Mouse (Mus musculus) gastrocnemius, adult 2 months (tissue): ENCODE results near the gene Cpsf6. TPM values are rescaled to one million over a fixed set of nuclear protein-coding genes. Genes with fewer than 3 reads are reported as not detected.
A peak's percentile ranks its signal among the peaks of the same experiment; 100 is the strongest.
"Not testable (repeated sequence)": the region's sequence is repeated elsewhere in the genome, so short reads cannot be mapped to it uniquely, and the experiment has no call there.

Experiments
- DNase-seq: peaks from one replicate; pipeline ENCODE4 v3.0.0; 2022
- H3K27ac ChIP-seq: fragments of 200-600 bp; 2 replicates; pipeline ENCODE4 v1.8.1; 2022; ENCODE audit warnings: mild to moderate bottlenecking
- H3K4me3 ChIP-seq: fragments of 200-600 bp; 2 replicates; pipeline ENCODE4 v1.8.1; 2022; ENCODE audit warnings: mild to moderate bottlenecking, moderate library complexity
- CTCF ChIP-seq: fragments of 200-600 bp; IDR thresholded peaks from 2 replicates; pipeline ENCODE4 v1.8.1; 2022; ENCODE audit warnings: antibody characterized with exemption, mild to moderate bottlenecking, moderate library complexity
- intact Hi-C: fragments of 180-260 bp; cut with DNase I; formaldehyde crosslinking; loops from one replicate; pipeline ENCODE4 v1.15.1; 2025
- total RNA-seq, 2 experiments: library from RNA; stranded (reverse); gene quantifications; 2 replicates each; pipeline ENCODE4 v1.2.3; 2021

The Cpsf6 gene
- total RNA-seq, 2 experiments from 2014 or later, result 21.8 to 26.0 TPM

GRCm38 (mm10) chr10:117393196-117393890 lies 13.5 kb upstream of the Cpsf6 start:
- intact Hi-C loops, result no loop called here
- DNase-seq, result peak; percentile 26
- no peak for TF ChIP-seq CTCF
- H3K4me3 ChIP-seq, result peak overlapping the region; percentile 76
- peak overlapping the region; percentile 62 for H3K27ac ChIP-seq

GRCm38 (mm10) chr10:117392832-117393195 lies 13.0 kb upstream of the Cpsf6 start:
- Histone ChIP-seq H3K27ac (peak overlapping the region; percentile 62; the same call in 1 of the 2 replicates), H3K4me3 (peak overlapping the region; percentile 76)
- no peak for DNase-seq
- intact Hi-C loops, result no loop called here
- no peak for TF ChIP-seq CTCF

DNA sequence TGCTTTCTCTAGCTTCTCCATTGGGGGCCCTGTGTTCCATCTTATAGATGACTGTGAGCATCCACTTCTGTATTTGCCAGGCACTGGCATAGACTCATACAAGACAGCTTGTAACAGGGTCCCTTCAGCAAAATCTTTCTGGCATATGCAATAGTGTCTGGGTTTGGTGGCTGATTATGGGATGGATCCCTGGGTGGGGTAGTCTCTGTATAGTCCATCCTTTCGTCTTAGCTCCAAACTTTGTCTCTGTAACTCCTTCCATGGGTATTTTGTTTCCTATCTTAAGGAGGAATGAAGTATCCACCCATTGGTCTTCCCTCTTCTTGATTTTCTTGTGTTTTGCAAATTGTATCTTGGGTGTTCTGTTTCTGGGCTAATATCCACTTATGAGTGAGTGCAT lies 12.6 kb upstream of the Cpsf6 start:
- DNase-seq, H3K4me3 ChIP-seq, intact Hi-C loops, H3K27ac ChIP-seq: not testable (repeated sequence)

DNA sequence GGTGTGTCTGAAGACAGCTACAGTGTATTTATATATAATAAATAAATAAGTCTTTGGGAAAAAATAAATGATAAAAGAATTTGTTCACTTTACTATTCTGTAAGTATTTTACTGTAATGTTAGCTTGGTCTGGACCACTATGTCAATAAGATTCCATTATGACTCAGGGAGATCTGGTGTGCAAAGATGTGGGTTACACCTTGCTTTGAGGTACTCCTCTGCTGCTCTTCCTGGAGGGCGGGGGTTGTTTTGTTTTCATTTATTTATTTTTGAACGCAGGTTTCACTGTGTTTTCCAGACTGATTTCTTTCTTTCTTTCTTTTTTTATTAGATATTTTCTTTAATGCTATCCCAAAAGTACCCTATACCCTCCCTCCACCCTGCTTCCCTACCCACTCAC lies 12.0 kb upstream of the Cpsf6 start:
- H3K4me3 ChIP-seq, result no peak overlapping the region
- TF ChIP-seq CTCF, result no peak
- intact Hi-C loops, result no loop called here
- DNase-seq, result no peak
- no peak overlapping the region for H3K27ac ChIP-seq

- no peak overlapping the region for H3K4me3 ChIP-seq
- intact Hi-C loops, result no loop called here
- H3K27ac ChIP-seq, result no peak overlapping the region
- no peak for DNase-seq
- no peak for TF ChIP-seq CTCF
These were observed 11.2 kb upstream of the Cpsf6 start for GRCm38 (mm10) chr10:117391057-117391456.

GRCm38 (mm10) chr10:117389904-117390875 lies 10.4 kb upstream of the Cpsf6 start:
- no peak overlapping the region for H3K4me3 ChIP-seq
- no peak for DNase-seq
- no peak for TF ChIP-seq CTCF
- intact Hi-C loops, result no loop called here
- no peak overlapping the region for H3K27ac ChIP-seq

DNA sequence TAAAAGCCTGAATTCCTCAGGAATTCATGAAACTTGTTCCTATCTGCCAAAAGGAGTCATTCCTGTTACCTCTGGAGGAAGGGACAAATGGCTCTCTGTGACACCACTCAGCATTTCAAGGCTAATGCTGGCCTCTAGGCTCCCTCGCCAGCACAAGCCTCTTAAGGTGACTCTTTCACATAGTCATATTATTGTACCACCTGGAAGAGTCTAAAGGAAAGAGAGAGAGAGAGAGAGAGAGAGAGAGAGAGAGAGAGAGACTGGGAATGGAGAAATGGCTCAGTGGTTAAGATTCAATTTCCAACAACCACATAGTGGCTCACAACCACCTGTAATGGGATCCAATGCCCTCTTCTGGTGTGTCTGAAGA lies 9.5 kb upstream of the Cpsf6 start:
- Histone ChIP-seq H3K27ac (no peak overlapping the region), H3K4me3 (no peak overlapping the region)
- intact Hi-C loops, result no loop called here
- TF ChIP-seq CTCF, result no peak
- no peak for DNase-seq

DNA sequence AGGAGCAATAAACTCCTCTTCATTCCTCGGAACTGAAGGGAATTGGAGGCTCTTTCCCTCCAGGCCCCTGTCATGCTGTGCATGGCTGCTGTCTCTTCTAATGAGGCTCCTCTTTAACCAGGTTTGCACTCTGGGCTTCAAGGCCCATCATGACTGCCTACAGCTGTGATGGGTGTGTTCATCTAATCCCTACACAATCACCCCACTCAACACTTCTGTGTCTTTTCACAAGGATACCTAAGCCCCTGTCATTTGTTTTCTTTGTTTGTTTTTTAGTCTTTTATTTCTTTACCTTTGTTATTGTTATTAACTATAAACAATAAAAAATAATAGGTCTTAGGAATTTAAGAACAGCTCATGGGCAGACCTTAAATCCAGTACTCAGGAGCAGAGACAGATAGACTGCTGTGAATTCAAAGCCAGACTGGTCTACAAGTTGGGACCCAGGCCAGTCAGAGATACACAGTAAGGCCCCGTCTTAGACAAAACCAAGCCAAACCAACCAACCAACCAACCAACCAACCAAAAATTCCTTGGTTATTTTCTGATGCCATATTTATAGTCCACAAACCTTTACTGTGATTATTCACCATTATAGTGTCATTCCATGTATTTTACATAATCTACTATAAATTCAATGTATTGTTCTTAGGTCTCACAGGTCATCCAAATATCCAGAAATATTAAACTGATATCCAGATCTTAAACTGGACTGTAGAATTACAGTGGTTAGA lies 9.0 kb upstream of the Cpsf6 start:
- H3K4me3 ChIP-seq, result no peak overlapping the region
- TF ChIP-seq CTCF, result no peak
- H3K27ac ChIP-seq, result no peak overlapping the region
- intact Hi-C loops, result no loop called here
- no peak for DNase-seq

DNA sequence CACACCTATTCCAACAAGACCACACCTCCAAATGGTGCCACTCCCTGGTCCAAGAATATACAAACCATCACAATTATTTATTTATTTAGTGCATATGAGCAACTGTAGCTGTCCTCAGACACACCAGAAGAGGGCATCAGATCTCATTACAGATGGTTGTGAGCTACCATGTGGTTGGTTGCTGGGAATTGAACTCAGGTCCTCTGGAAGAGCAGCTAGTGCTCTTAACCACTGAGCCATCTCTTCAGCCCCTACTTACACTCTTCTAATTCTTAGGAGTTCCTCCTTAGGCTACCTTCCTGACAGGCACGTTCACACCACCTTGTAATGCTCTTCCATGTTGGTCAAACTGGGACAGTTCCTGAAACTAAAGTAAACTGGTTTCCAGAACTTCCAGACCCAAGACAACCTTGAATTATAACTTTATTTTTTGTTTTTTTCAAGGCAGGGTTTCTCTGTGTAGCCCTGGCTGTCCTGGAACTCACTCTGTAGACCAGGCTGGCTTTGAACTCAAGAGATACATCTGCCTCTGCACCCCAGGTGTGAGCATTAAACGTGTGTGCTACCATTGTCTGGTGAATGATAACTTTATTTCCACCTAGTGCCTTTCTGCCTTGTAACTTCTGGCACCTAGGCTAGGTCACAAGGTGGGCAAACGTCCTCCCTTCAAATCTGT lies 8.3 kb upstream of the Cpsf6 start:
- H3K27ac ChIP-seq, H3K4me3 ChIP-seq, DNase-seq, intact Hi-C loops: not testable (repeated sequence)

DNA sequence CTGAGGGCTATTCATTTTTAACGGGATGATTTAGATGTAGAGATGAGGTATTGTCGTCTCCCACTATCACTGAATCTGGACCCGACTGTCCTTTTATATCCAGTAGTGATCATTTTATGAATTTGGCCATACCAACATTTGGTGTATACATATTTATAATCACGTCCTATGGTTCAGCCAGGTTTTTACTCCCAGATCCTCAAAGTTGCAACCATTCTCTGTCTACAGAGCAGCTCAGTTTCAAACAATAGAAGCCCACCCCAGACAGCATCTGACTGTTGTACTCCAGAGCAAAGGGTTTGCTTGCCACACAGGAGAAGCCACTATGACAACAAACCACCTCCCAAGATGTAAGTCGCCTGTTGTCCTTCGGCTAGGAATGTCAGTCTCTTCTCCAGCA lies 7.2 kb upstream of the Cpsf6 start:
- intact Hi-C loops, result no loop called here
- no peak overlapping the region for H3K4me3 ChIP-seq

GRCm38 (mm10) chr10:117386261-117386660 lies 6.4 kb upstream of the Cpsf6 start:
- intact Hi-C loops, result no loop called here
- Histone ChIP-seq H3K27ac (no peak overlapping the region), H3K4me3 (no peak overlapping the region)
- no peak for TF ChIP-seq CTCF
- no peak for DNase-seq

More for the DNA sequence above, 7.2 kb upstream of the Cpsf6 start:
- H3K27ac ChIP-seq, result no peak overlapping the region
- no peak for TF ChIP-seq CTCF
- no peak for DNase-seq

DNA sequence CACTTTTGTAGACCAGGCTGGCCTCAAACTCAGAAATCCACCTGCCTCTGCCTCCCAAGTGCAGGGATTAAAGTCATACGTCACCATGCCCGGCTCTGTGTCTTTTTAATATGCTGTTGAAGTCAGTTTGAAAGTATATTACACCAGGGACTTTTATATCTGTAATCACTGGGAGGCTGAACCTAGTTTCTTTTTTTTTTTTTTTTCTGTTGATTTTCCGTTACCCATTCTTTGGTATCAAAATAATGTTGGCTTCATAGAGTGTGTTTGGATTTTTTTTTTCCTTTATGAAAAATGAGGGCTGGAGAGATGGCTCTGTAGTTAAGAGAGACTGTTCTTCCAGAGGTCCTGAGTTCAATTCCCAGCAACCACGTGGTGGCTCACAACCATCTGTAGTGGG lies 5.6 kb upstream of the Cpsf6 start:
- no peak for TF ChIP-seq CTCF
- no peak overlapping the region for H3K4me3 ChIP-seq
- intact Hi-C loops, result no loop called here
- no peak for DNase-seq
- no peak overlapping the region for H3K27ac ChIP-seq

- intact Hi-C loops, result no loop called here
- no peak overlapping the region for H3K27ac ChIP-seq
- H3K4me3 ChIP-seq, result no peak overlapping the region
- no peak for DNase-seq
- TF ChIP-seq CTCF, result no peak
These were observed 5.2 kb upstream of the Cpsf6 start for GRCm38 (mm10) chr10:117385086-117385430.
